Mouse (Mus musculus) ovary, postnatal 36 days (tissue): Measurements from ENCODE around the gene Kcnj15.

Source experiments
- DNase-seq: peaks from one replicate; pipeline ENCODE4 v3.0.0; 2022; ENCODE audit warnings: low spot score, mixed read lengths

Gene Kcnj15

DNA sequence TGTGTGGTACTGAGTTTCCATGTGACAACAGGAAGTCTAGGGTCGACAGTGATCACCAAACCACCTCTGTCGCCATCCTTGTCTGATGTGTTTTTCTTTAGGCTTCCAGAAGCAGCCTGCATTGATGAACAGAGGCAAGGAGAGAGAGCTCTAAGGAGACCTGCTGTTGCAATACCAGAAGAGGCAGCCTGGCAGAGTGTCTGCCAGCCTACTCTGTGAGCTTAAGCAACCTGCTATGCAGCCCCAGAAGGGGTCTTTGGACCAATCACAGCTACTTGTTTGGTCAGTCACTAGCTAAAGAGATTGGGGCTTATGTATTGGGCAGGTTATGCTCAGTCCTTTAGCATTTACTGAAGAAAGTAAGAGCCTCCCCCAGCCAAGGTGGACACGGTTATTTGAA, 11.9 kb upstream of the Kcnj15 start:
- DNase-seq = no peak

DNA sequence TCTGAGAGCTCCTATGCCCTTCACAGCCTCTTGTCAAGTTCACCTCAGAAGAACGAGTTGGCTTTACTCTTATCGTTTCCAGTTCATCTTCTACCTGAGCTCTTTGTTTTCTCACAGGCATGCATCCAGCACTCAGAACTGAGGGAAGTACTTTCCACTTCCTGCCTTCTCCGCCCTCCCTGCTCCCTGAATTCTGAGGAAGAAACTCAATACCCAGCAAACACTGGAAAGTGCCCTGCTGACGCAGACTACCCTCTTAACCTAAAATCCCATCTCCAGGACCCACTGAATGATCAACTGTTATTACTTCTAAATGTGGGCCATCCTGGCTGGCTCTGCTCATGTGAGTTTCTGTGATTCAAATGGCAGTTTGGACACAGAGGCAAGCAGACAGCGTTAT, 8.7 kb upstream of the Kcnj15 start:
- DNase-seq = no peak

GRCm38 (mm10) chr16:95256648-95257047, 710 bp upstream of the Kcnj15 start:
- no peak for DNase-seq

DNA sequence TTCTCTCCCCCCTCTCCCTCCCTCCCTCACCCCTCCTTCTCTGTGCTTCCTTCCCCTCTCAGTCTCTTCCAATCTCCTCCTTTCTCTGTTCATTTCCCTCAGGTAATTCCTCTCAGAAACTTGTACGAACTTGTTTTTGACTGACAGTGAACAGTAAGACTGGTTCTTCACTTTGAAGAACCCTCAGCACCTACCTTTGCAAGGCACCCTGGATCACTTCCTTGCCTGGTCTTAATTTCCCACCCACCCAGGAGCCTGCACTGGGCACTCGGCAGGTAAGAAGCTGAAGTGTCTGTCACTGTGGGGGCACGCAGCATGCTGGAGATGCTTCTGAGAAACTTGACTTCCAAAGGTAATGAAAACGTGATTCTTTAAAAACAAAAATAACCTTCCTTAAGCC, 742 bp downstream of the Kcnj15 start:
- no peak for DNase-seq

DNA sequence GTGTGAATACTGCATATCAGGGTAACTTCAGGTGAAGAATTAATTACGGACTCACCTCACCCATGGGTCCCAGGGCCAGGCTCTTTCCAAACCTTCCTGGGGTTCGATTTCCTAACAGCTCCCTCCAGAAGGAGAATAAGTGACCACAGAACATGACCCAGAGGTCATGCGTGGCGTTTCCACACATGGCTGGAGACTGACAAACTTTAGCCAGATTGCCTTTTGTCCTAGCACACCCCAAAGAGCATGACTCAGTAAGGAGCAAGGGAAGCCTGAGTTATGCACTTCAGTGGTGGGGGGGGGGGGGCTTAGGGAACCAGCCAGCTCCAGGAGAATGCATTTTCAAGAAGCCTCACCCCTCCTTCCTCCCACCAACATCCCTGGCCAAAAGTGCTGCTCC, 2.1 kb downstream of the Kcnj15 start:
- DNase-seq = no peak

DNA sequence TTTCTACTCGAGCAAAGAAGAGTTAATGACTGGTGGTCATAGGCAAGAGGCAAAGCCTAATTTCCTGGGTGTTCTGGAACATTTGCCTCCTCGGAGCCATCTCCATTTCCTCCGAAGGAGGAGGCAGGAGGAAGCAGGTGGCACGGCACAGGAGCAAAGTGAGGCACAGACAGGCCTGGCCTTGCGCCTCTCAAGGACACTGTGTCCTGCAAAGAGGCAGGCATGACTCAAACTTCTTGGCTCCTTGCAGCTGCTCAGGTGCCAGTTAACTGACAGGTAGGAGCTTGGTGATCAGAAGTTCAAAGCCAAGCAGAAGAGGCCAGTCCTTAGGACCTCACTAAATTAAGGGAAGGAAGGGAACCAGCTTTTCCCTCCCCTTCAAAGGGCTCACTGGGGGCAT, 3.3 kb downstream of the Kcnj15 start:
- DNase-seq = no peak

- no peak for DNase-seq
Measured at GRCm38 (mm10) chr16:95261807-95262206, 4.4 kb downstream of the Kcnj15 start.

DNA sequence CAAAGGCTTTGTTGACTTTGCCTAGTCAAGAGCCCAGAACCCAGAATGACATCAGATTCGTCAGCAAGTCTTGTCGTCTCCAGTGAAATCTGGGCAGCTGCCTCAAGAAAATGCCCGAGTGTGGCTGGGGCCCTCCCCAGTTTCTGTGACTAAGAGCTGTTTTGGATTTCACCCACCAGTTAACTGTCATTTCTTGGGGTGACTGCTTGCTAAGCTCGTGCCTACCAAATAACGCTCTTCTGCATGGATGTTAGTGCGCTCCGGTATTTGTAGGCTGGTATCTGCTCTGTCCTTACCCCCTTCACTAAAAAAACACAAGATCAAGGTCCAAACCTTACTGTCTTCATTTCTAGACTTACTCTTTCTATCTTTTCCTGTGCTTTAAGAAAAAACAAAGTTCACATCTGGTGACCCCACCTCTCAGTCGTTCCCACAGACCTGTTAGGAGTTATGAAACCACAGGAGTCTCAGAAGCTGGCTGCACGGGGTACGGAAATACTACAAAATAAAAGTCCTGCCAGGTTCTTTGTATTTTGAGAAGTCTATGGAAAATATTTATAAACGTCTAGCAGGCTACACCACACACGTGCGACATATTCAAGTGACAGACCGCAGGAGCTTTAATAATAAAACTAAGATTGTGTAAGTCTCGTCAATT, 5.5 kb downstream of the Kcnj15 start:
- no peak for DNase-seq

- DNase-seq = no peak
Measured at GRCm38 (mm10) chr16:95264324-95264723, 7.0 kb downstream of the Kcnj15 start.

DNA sequence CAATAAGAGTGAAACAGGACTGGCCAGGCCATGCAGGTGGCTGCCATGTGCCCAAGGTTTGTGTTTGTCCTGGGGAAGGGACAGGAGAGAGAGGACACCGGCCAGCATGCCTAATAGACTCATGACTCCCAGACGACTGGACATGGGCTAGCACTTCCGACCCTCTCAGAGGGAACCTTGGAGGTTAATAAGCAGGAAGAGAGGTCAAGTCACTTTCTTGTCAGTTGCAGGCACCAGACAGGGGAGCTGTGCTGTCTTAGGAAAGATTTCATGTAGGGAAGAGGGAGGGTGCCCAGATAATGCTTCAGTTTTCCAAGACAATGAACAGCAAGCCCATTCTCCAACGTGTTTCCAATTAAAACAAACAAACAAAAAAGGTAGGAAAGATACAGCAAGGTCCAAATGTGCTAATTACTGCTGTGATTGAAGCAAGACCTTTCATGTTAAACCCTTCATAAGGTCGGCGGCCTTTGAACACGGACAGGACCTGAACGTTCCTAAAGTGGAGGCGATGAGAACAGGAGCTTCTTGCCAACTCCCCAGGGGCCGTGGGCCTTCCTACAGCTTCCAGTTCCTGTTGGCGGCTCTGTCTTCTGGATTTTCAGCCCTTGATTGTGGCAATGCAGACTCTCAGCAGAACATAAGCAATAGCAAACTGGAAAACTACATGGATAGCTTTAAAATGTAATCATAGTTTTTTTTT, 10.3 kb downstream of the Kcnj15 start:
- no peak for DNase-seq

DNA sequence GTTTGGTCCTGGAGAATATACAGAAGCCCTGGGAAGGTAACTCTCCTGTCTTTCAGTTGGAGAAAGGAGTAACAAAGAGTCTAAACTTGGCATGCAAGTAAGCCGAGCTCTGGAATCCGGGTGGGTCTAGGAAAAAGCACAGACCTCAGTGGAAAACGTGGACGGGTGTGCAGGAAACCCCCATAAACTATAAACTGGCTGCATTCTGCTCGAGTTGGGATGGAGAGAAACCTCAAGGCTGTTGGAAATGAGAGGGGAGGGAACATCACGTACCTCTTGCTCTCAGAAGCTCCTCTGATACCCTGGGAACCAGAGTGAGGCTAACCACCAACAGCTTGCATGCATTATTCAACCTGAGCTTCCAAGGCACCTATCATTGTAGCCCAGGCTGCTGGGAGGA, 12.3 kb downstream of the Kcnj15 start:
- DNase-seq = no peak

GRCm38 (mm10) chr16:95273101-95273500, 15.7 kb downstream of the Kcnj15 start:
- DNase-seq = no peak

- no peak for DNase-seq
Measured at GRCm38 (mm10) chr16:95275713-95276502, 18.6 kb downstream of the Kcnj15 start.

DNA sequence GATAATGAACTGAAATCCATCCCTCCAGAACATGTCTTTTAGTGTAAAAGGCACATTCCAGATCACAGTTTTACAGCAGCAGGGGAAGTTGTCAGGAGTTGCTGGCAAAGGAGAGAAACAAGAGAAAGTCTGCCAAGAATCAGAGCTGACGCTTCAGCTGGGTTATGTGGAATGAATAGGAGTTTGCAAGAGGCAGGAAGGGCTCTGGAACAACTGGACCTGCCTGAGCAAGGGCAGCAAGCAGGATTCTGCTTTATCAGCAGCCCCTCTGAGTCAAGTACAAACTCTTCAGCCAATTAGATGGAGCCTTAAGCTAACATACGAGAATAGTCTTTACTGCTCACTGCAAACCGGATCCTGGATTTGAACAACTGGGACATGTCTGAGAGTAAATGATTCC, 21.7 kb downstream of the Kcnj15 start:
- DNase-seq = no peak

- DNase-seq = no peak
Measured at GRCm38 (mm10) chr16:95280338-95280737, 23.0 kb downstream of the Kcnj15 start.

- no peak for DNase-seq
Measured at GRCm38 (mm10) chr16:95283369-95283768, 26.0 kb downstream of the Kcnj15 start.

- DNase-seq = no peak
Measured at GRCm38 (mm10) chr16:95284085-95284727, 26.8 kb downstream of the Kcnj15 start.

DNA sequence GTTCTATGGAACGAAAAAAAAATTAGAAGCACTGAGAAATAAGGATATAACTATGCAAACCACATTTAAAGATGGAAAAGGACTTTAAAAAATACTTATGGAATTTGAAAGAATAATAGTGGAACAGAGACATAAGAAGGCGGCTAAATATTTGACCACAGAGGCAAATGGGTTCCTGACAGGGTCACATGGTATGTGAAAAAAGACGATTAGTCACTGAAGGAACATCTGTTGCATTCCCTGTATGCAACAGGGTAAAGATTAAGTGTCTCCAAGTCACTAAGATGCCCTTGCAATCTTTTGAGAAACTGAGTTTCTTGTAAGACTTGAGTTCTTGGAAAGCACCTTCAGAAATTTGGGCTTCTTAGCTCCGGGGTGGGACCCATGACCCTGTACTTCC, 27.7 kb downstream of the Kcnj15 start:
- no peak for DNase-seq

- DNase-seq = no peak
Measured at GRCm38 (mm10) chr16:95285767-95286166, 28.4 kb downstream of the Kcnj15 start.

DNA sequence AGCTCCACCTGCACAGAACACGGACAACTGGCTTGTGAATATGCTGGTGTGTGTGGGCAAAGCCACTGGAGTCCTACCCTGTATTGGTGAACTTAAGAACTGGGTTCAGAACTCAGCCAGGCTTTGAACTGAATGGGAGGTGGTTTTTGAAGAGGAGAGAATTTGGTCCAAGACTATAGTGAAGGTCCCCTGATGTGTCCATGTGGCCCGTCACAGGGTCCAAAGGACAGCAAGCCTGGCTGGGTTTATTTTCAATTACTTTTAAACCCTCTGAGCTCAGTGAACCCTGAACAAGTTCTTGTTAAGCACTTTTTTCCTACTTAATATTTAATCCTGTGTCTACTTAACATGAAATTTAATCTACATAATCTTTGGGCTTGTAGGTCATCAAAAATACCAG, 30.3 kb downstream of the Kcnj15 start:
- no peak for DNase-seq

DNA sequence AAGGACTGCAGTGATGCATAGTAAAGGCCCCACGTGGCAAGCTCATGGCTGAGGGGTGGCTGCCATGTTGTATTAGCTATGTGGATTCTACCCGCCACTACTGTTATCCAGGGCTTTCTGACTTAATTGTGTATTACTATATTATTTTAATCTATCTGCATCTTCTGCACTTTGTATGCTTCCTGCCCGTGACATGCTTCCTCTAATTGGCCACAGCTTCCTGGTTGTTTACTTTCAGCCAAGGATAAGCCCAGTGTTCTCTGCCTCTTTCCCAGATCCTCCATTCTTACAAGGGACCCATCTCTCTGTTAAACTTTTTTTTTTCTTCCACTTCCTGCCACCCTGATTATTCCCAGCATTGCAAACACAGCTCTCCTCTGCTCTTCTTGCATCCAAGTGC, 32.0 kb downstream of the Kcnj15 start:
- DNase-seq = no peak

DNA sequence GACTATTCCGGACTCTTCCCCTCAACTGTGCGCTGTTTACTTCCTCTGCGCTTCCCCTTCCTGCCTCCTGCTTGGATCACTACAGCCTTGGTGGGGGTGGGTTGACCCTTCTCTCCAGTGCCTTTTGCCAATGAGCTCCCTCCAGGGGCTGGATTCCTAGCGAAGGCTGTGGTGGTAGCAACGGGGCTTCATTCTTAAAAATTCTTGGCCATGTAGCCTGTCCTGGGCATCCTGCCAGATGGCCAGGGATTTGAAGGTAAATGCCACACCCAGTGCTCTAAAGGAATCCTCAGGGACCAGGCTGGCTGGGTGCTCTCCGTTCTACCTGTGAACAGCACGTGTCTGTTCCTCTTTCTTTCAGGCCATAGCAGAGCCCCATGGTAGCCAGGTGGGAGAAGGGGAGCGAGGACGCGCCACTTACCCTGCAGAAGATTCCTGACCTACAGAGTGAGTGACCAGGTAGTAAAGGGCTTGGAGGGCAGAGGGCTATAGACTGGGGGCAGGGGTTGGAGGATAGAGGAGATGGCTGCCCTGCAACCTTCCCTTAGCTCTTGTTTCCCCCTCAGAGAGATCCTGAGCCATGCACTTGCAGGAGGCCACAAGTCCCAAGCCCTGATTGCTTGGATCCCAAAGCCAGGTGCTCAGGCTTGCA, 34.2 kb downstream of the Kcnj15 start:
- no peak for DNase-seq
